Mouse (Mus musculus) limb, embryonic 14.5 days (tissue): ENCODE results near the gene Orc1. TPM values are rescaled to one million over a fixed set of nuclear protein-coding genes. Genes with fewer than 3 reads are reported as not detected.
A peak's percentile ranks its signal among the peaks of the same experiment; 100 is the strongest.

ENCODE experiments used
- ATAC-seq: fragments of 200-750 bp; cut with Nextera tagmentation; 2 replicates; pipeline ENCODE4 v1.8.0; 2017; ENCODE audit warnings: low read depth, moderate number of reproducible peaks, moderate TSS enrichment; ENCODE audit not compliant: low FRiP score
- DNase-seq: peaks from one replicate; pipeline ENCODE4 v3.0.0-alpha.2; 2015; ENCODE audit warnings: low spot score
- H3K27ac ChIP-seq: fragments of 300-500 bp; sonication (generic); replicated peaks from 2 replicates; pipeline ENCODE4 v1.5.1; 2014; ENCODE audit warnings: low read depth, mild to moderate bottlenecking, low read length, moderate library complexity, mixed read lengths
- H3K27me3 ChIP-seq: fragments of 300-500 bp; sonication (generic); 2 replicates; pipeline ENCODE4 v1.6.1; 2014; ENCODE audit warnings: low read length, mixed read lengths; ENCODE audit not compliant: control insufficient read depth, insufficient read depth
- H3K36me3 ChIP-seq: fragments of 300-500 bp; sonication (generic); 2 replicates; pipeline ENCODE4 v1.6.1; 2014; ENCODE audit warnings: mild to moderate bottlenecking, low read length, moderate library complexity, mixed read lengths; ENCODE audit not compliant: control insufficient read depth, insufficient read depth
- H3K4me1 ChIP-seq: fragments of 300-500 bp; sonication (generic); 2 replicates; pipeline ENCODE4 v1.6.1; 2014; ENCODE audit warnings: antibody characterized with exemption, low read length, mixed read lengths; ENCODE audit not compliant: control insufficient read depth, insufficient read depth
- H3K4me2 ChIP-seq: fragments of 300-500 bp; sonication (generic); replicated peaks from 2 replicates; pipeline ENCODE4 v1.6.1; 2014; ENCODE audit warnings: low read depth, mild to moderate bottlenecking, low read length, moderate library complexity; ENCODE audit not compliant: severe bottlenecking
- H3K4me3 ChIP-seq: fragments of 300-500 bp; sonication (generic); replicated peaks from 2 replicates; pipeline ENCODE4 v1.5.1; 2014; ENCODE audit warnings: low read length
- H3K9ac ChIP-seq: fragments of 300-500 bp; sonication (generic); 2 replicates; pipeline ENCODE4 v1.6.1; 2014; ENCODE audit warnings: mild to moderate bottlenecking, low read depth, low read length, moderate library complexity; ENCODE audit not compliant: severe bottlenecking
- H3K9me3 ChIP-seq: fragments of 300-500 bp; sonication (generic); 2 replicates; pipeline ENCODE4 v1.6.1; 2016; ENCODE audit warnings: low read length; ENCODE audit not compliant: control insufficient read depth
- POLR2A ChIP-seq: fragments of 200-500 bp; IDR thresholded peaks from 2 replicates; pipeline ENCODE4 v1.8.0; 2012; ENCODE audit warnings: inconsistent platforms, mild to moderate bottlenecking, moderate library complexity, borderline replicate concordance; ENCODE audit not compliant: insufficient read depth, insufficient read length; ENCODE audit errors: extremely low read depth
- WGBS: fragments of 180-500 bp; shearing (Covaris S2); extraction: QIAGEN DNeasy Blood & Tissue Kit; methylation state at CpG from one replicate; pipeline ENCODE4 v1.1.7; 2014; 5-methylcytosine and 5-hydroxymethylcytosine counted together
- polyA plus RNA-seq, 2 experiments: library from polyadenylated mRNA; depleted of rRNA in 1 of 2; stranded (reverse) in 1 of 2; unstranded in 1 of 2; fragments of >200 nt; fragmentation: Nextera tagmentation in 1 of 2; extraction: Ambion mirVana in 1 of 2; gene quantifications; 2 replicates each; pipeline versions ENCODE4 v1.2.1 to v1.2.3; 2012 to 2014

Gene Orc1
- polyA plus RNA-seq, 2 experiments = 7.4 to 9.2 TPM

- peak overlapping the region; percentile 92; the same call in 1 of the 2 replicates for H3K27ac ChIP-seq
- TF ChIP-seq POLR2A = no peak
- H3K9ac ChIP-seq = peak overlapping the region; percentile 87; the same call in 1 of the 2 replicates
- H3K27me3 ChIP-seq = no peaks in the 10 kb centered on the region
- DNase-seq = no peak
- peak overlapping the region; percentile 83 for H3K4me2 ChIP-seq
- no peaks in the 10 kb centered on the region for H3K9me3 ChIP-seq
- no peak for ATAC-seq
- H3K4me3 ChIP-seq = peak overlapping the region; percentile 74; the same call in 1 of the 2 replicates
- H3K36me3 ChIP-seq = 0 out of 2 replicates have a peak, but pooled peaks cover 2% of the 10 kb centered on the region
- H3K4me1 ChIP-seq = peaks cover 12% of the 10 kb centered on the region
- 65% methylated on average over 4 of the region's 4 CpGs for WGBS
Measured at GRCm38 (mm10) chr4:108618586-108618985, 39.4 kb downstream of the Orc1 start.

DNA sequence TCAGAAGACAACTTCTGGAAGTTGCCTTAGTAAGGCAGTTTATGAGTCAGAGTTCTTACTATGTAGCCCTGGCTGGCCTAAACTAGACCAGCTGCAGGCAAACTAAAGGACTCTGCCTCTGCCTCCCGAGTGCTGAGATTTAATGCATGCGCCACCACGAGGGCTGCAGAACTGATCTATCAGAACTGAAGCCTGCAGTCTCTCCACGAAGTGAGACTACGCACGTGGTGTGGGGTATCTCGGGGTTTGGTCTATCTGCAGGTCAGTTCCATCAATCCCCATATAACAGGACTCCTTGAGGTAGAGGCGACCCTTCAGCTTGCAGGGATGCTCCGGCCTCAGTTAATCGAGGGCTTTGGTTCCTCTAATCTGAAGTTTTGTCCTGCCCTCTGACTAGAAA lies 39.9 kb downstream of the Orc1 start:
- peak overlapping the region; percentile 92 for H3K27ac ChIP-seq
- peak overlapping the region; percentile 74 for H3K4me3 ChIP-seq
- peak overlapping the region; percentile 87 for H3K9ac ChIP-seq
- H3K4me2 ChIP-seq = peak overlapping the region; percentile 83
- peaks cover 6% of the 10 kb centered on the region for H3K36me3 ChIP-seq
- ATAC-seq (peak; percentile 16), DNase-seq (peak; percentile 31)
- no peaks in the 10 kb centered on the region for H3K9me3 ChIP-seq
- H3K27me3 ChIP-seq = no peaks in the 10 kb centered on the region
- TF ChIP-seq POLR2A = no peak
- WGBS = 0% methylated on average over 10 of the region's 10 CpGs
- peaks cover 12% of the 10 kb centered on the region for H3K4me1 ChIP-seq

DNA sequence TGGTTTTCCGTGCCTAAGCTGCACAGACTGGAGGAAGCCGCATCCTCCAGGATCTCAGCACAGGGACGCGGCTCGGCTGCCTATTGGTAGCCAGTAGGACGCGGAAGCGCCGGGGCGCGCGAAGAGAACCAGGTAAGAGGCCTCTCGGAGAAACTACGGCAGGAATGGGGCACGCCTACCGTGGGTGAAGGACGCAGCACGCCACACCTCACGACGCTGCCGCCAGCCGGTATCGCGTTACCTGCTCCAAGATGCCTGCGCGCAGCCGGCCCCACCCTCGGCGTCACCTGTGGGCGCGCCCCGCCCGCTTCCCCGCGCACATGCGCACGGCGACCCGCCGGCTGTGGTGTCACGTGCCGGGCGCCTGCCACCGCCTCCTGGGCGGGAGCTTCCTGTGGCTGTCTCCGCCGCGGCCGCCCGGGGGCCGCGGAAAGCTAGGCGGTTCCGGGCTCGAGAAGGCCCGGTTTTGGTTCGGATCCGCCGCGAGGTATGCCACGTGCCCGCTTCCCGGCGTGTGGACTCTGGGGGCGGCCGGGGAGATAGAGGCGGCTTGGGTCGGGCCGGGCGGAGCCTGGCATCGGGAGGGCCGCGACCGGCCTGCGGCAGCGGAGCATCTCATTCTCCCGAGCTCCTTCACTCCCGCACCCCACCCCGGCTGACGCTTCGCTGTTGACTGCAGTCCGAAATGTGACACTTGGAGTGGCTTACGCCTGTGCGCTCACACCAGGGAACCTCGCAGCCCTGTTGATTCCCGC lies 40.5 kb downstream of the Orc1 start, which contains the start of gene Cc2d1b:
TSS of gene Cc2d1b (plus strand) at position 354 of the 755 bp plus-strand sequence.
- ATAC-seq (peak; percentile 95), DNase-seq (peak; percentile 89)
- peak within 1 kb of the TSS; percentile 87 for H3K9ac ChIP-seq
- peak within 1 kb of the TSS; percentile 74 for H3K4me3 ChIP-seq
- peak; percentile 81; the same call in 1 of the 2 replicates for TF ChIP-seq POLR2A
- no peaks in the 10 kb centered on the region for H3K27me3 ChIP-seq
- no peaks in the 10 kb centered on the region for H3K9me3 ChIP-seq
- H3K4me1 ChIP-seq = peaks cover 12% of the 10 kb centered on the region
- peak within 1 kb of the TSS; percentile 83 for H3K4me2 ChIP-seq
- peaks cover 12% of the 10 kb centered on the region for H3K36me3 ChIP-seq
- H3K27ac ChIP-seq = peak within 1 kb of the TSS; percentile 92
- under 1% methylated on average over 50 of the region's 86 CpGs for WGBS

GRCm38 (mm10) chr4:108620536-108620935 lies 41.3 kb downstream of the Orc1 start:
- no peak for DNase-seq

DNA sequence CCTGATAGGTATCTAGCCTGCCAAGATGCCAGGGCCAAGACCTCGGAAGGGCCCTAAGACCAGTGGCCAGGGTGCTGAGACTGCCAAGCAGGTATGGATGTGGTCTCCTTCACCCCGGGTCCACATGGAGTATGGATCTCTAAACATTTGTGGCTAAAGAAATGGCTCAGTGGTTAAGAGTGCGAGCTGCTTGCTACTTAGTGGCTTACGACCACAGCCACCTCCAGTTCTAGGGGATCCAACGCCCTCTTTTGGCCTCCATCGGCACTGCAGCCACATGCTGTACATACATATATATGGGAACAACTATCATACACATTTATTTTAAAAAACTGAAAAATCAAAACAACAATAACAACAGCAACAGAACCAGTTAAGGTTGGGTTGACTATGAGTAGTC lies 42.3 kb downstream of the Orc1 start:
- 95% methylated on average over 6 of the region's 6 CpGs for WGBS
- Histone ChIP-seq H3K36me3 (peaks cover 27% of the 10 kb centered on the region), H3K4me3 (no peak overlapping the region), H3K27me3 (no peaks in the 10 kb centered on the region), H3K27ac (no peak overlapping the region), H3K4me2 (no peak overlapping the region), H3K9ac (no peak overlapping the region), H3K9me3 (no peaks in the 10 kb centered on the region), H3K4me1 (peaks cover 12% of the 10 kb centered on the region)
- DNase-seq (no peak), ATAC-seq (no peak)
- no peak for TF ChIP-seq POLR2A

More at GRCm38 (mm10) chr4:108620536-108620935, 41.3 kb downstream of the Orc1 start:
- Histone ChIP-seq H3K27me3 (no peaks in the 10 kb centered on the region), H3K36me3 (peaks cover 20% of the 10 kb centered on the region), H3K4me2 (peak overlapping the region; percentile 83), H3K27ac (peak overlapping the region; percentile 92), H3K4me3 (peak overlapping the region; percentile 74), H3K9me3 (no peaks in the 10 kb centered on the region), H3K4me1 (peaks cover 12% of the 10 kb centered on the region), H3K9ac (peak overlapping the region; percentile 87)
- 16% methylated on average over 8 of the region's 8 CpGs for WGBS
- no peak for TF ChIP-seq POLR2A
- no peak for ATAC-seq
